Mouse (Mus musculus) mature B cell (primary cell): ENCODE results near the gene Far1.

ENCODE experiments used
- in situ Hi-C: fragments of 300-500 bp; cut with MboI; formaldehyde crosslinking; loops from 2 replicates; pipeline ENCODE4 v1.14.3; 2019

The Far1 gene

GRCm38 (mm10) chr7:113513286-113513962 is at the start of gene Far1:
Far1 (plus strand) TSS chr7:113513834.
- in situ Hi-C loops, result no loop called here

DNA sequence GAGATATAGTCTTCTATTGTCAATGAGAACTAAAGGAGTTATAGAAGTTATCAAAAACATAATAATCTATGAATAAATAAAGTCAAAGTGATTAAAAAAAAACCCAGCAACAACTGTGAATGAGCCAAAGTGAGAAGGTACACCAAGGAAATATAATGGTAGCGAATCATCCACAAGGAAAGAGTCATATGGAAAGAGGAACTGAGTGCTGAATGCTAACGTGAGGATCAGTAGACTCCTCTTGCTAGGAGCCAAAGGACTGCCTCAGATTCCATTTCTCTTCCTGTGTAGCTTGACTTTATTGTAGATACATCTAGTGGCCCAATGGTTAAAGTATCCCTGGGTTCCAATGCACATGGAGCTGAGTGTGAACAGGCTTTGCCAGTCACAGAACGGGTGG is 45.3 kb upstream of the Far1 start:
- in situ Hi-C loops, result no loop called here

- in situ Hi-C loops, result no loop called here
Measured at GRCm38 (mm10) chr7:113470671-113471070, 43.0 kb upstream of the Far1 start.

- in situ Hi-C loops, result no loop called here
Measured at GRCm38 (mm10) chr7:113471653-113472052, 42.0 kb upstream of the Far1 start.

DNA sequence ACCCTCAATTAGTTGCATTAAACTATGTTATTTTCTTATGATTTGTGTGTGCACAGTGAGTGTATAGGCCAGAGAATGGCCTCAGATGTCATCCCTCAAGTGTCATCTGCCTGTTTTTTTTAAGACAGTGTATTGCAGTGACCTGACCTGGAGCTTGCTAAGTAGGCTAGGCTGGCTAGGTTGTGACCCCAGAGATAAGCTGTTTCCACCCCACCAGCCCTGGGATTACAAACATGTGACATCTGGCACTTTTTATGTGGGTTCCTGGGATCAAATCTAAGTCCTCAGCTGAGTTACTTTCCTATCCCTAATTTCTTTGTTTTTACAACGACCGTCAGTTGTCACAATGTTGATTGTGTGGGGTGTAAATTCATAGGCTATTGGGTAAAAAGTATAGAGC is 17.8 kb upstream of the Far1 start:
- in situ Hi-C loops, result no loop called here

DNA sequence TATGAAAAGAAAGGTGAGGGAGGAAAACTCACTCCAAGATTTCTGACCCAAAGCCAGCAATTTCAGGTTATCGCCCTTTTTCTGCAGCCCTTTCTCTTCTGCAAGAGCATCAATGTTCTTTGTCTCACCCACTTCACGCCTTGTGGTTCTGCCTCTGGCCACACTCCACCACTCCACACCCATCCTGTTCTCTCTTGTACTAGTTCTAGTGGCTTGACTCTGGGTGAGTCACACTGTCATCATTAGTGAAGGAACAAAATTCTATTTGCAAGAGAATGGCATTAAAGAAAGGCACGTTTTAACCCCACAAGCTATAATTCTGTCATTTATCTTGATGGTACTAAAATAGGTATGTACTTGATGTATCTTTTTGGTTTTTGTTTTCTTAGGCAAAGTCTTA is 15.2 kb upstream of the Far1 start:
- in situ Hi-C loops, result no loop called here

DNA sequence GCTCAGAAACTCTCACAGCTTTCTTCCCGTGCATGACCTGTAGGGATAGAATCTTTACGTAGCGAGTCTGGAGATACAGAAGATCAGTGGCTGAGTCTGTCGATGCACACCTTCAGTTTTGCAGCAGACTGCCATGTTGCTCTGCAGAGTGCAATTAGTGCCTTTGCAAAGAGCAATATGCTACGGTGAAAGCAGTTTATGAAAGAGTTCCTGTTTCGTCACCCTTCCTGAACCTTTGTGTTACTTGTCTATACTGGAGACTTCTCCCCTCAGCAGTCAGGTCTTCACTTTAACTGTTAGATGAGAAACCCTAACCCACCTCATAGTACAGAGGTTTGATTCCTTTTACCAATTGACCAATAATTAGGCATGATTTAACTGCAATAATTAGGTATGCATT is 13.8 kb upstream of the Far1 start:
- in situ Hi-C loops, result no loop called here

DNA sequence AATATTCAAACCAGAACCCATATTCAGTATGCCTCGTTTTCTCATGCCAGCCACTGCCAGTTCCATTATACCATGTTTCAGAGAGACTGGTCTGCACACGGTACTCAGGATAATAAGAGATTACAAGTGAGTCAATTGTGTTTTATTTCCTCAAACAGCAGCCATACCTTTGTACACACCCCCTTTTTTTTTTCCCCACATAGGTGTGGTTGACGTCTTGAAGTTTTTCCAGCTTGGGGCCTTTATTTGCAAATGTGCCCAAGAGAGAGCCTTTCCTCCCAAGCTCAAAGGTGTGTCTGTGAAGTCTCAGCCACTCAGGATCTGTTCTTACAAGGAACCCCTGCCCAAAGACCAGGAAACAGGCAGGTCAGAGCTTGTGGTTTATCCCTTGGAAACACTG is 11.2 kb upstream of the Far1 start:
- in situ Hi-C loops, result no loop called here

GRCm38 (mm10) chr7:113505047-113505446 is 8.6 kb upstream of the Far1 start:
- in situ Hi-C loops, result no loop called here

- in situ Hi-C loops, result no loop called here
Measured at GRCm38 (mm10) chr7:113505516-113506045, 8.1 kb upstream of the Far1 start.

- in situ Hi-C loops, result no loop called here
Measured at GRCm38 (mm10) chr7:113507846-113508245, 5.8 kb upstream of the Far1 start.

GRCm38 (mm10) chr7:113511396-113511795 is 2.2 kb upstream of the Far1 start:
- in situ Hi-C loops, result no loop called here

GRCm38 (mm10) chr7:113512527-113513285 is 928 bp upstream of the Far1 start:
- in situ Hi-C loops, result no loop called here

DNA sequence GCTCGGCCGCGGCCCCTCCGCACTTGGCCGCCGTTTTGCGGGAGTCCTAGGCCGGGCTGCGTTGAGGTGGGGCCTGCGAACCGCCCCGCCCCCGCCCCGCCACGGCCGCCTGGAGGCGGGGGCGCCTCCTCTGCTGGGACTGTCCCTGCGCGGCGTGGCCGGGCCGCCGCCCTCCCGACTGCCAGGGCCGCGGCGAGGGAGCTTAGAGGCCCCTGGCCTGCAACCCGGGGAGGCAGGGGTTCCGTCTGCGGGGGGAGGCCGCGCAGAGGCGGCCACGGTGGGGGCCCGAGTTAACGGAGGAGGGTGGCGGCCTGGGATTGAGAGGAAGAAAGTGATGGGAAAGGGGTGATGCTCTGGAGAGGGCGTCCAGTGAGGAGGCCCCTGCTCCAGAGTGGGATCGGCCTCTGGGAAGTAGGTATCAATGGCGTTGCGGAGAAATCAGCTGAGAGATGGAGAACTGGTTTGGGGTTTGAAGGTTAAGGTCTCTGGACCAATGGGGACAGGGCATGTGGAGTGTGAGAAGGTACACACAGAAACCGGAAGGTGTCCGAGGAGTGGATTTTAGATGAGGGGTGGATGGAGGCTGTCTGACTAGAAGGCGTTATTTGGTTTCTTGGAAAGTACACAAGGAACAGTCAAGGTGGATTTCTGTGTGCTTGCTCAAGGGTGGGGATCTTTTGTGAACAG is 472 bp downstream of the Far1 start:
- in situ Hi-C loops, result no loop called here

DNA sequence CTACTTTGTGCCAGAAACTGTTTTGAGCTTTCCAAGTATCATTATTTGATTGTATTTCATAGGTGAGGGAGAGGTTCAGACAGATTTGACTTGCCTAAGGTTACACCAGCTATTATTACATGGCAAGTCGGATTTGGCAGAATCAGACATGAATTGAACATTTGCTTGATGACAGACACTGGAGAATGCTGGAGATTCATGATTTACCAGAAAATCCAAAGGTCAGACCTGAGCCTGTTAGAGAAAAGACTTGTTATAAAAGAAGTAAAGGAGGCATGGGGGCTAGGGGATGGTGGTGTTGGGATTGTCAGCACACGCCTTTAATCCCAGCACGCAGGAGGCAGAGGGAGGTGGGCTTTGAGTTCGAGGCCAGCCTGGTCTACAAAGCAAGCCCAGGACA is 2.2 kb downstream of the Far1 start:
- in situ Hi-C loops, result no loop called here

DNA sequence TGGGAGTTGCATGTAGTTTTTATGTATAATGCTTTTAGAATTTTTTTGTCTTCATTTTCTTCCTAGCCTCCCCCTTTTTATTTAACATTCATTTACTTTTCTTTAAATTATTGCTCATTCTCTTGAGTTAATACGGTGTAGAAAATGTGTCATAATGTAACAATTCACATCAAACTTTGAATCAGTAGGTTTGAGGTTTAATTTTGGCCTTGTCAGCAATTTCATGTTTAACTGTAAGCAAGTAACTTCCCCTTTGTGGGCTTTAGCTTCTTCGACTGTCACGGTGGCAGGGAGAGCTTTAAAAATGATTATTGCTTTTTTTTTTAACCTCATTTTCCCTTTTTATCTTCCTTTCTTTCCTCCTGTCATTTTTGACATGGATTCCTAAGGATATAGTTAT is 4.8 kb downstream of the Far1 start:
- in situ Hi-C loops, result no loop called here

GRCm38 (mm10) chr7:113518961-113519360 is 5.3 kb downstream of the Far1 start:
- in situ Hi-C loops, result no loop called here

DNA sequence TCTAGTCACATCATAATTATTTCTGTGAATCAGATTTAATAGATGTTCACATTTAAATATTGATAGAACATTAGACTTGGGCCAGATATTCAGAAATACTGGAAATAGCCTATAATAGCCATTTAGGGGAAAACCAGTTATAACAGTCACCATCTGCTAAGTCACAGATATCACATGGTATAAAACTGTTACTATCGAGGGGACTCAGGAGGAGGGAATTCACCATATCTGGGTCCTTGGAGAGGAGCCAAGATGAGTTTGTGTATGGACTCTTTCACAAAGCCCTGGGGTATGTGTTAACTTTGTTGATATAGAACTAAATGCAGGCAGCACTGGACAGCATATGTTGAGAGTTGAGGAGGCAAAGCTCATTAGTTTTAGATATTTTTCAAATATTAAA is 29.5 kb downstream of the Far1 start:
- in situ Hi-C loops, result no loop called here

DNA sequence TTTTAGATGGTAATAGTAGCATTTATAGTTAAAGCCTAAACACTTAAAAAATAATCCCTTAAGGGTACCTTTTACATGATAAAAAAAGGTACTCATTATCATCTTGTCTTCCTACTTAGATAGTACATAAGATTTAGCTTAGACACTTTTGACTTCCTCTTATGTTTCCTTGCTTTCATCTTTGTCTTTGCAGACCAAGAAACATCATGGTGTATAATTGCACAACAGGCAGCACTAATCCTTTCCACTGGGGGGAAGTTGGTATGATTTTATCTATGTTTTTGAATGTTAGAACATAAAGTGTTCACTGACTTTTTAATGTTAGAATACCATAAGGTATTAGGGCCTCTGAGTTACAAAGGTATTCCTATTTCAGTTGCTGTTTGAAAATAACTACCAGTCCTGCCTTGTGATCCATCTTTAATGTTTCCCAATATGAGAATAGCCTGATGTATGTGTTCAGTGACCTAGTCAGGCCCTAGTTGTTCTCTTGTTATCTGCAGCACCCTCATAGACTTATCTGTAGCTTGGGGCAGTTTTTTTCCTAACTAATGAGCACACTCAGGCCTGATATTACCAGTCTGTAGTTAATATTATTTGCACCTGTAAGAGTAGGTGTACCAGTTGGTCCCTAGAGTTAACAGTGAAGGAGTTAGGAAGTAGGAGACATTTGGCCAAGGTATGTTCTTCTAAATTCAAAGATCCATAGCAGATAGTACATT is 38.3 kb downstream of the Far1 start:
- in situ Hi-C loops, result no loop called here

DNA sequence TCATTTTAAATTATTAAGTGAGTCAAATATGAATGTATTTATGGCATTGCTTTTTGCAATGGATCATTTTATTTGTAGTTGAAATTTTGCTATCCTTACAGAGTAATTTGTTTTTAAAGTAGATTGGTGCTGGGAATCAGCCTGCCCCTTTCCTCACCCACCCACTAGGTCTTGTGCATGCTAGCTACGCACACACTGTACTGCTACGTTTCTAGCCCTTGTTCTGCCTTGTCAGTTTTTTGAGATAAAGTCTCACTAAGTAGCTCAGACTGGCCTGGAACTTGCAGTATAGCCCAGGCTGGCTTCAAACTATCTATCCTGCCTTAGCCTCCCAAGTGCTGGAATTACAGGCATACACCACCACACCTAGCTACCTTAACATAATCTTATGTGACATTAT is 38.9 kb downstream of the Far1 start:
- in situ Hi-C loops, result no loop called here

GRCm38 (mm10) chr7:113556138-113556537 is 42.5 kb downstream of the Far1 start:
- in situ Hi-C loops, result no loop called here

DNA sequence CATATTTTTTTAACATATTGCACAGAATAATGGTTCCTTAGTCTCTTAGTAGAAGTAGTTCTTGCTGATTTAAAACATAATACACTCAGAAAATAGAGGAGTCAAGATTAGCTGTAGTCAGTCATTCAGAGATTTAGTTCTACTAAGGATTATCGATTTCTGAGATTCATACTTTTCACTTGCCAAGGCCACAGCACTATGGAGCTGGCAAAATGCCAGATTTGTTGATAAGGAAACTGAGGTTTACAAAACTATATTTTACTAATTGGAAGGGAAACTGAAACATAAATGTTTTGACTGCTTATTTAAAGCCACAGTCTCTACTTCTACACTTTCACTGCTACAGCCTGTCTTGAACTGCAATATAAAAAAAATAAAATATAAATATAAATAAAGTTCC is 53.3 kb downstream of the Far1 start:
- in situ Hi-C loops, result no loop called here
